Mouse (Mus musculus) forebrain, embryonic 16.5 days (tissue): ENCODE results near the gene E330021D16Rik. TPM values are rescaled to one million over a fixed set of nuclear protein-coding genes. Genes with fewer than 3 reads are reported as not detected.

ENCODE experiments used
- ATAC-seq: fragments of 200-750 bp; cut with Nextera tagmentation; 2 replicates; pipeline ENCODE4 v1.8.0; 2017; ENCODE audit warnings: mild to moderate bottlenecking, moderate library complexity
- H3K27ac ChIP-seq: fragments of 300-500 bp; sonication (generic); 2 replicates; pipeline ENCODE4 v1.5.1; 2014; ENCODE audit warnings: low read length, control low read depth
- H3K27me3 ChIP-seq: fragments of 300-500 bp; sonication (generic); replicated peaks from 2 replicates; pipeline ENCODE4 v1.6.1; 2014; ENCODE audit warnings: low read length; ENCODE audit not compliant: control insufficient read depth, insufficient read depth
- H3K36me3 ChIP-seq: fragments of 300-500 bp; sonication (generic); 2 replicates; pipeline ENCODE4 v1.6.1; 2014; ENCODE audit not compliant: control insufficient read depth, insufficient read depth
- H3K4me1 ChIP-seq: fragments of 300-500 bp; sonication (generic); replicated peaks from 2 replicates; pipeline ENCODE4 v1.6.1; 2014; ENCODE audit warnings: low read length; ENCODE audit not compliant: control insufficient read depth, insufficient read depth
- H3K4me2 ChIP-seq: fragments of 300-500 bp; sonication (generic); 2 replicates; pipeline ENCODE4 v1.6.1; 2014; ENCODE audit warnings: mild to moderate bottlenecking, low read length, control low read depth
- H3K4me3 ChIP-seq: fragments of 300-500 bp; sonication (generic); replicated peaks from 2 replicates; pipeline ENCODE4 v1.5.1; 2014; ENCODE audit warnings: mild to moderate bottlenecking, low read length, control low read depth
- H3K9ac ChIP-seq: fragments of 300-500 bp; sonication (generic); replicated peaks from 2 replicates; pipeline ENCODE4 v1.6.1; 2014; ENCODE audit warnings: low read depth, low read length, control low read depth
- H3K9me3 ChIP-seq: fragments of 300-500 bp; sonication (generic); 2 replicates; pipeline ENCODE4 v1.6.1; 2016; ENCODE audit warnings: low read length; ENCODE audit not compliant: control insufficient read depth
- WGBS: fragments of 180-500 bp; shearing (Covaris S2); extraction: QIAGEN DNeasy Blood & Tissue Kit; methylation state at CpG from one replicate; pipeline ENCODE4 v1.1.7; 2014; 5-methylcytosine and 5-hydroxymethylcytosine counted together
- polyA plus RNA-seq: library from polyadenylated mRNA; unstranded; fragments of >200 nt; fragmentation: Nextera tagmentation; extraction: Ambion mirVana; gene quantifications from 2 replicates; pipeline ENCODE4 v1.2.1, GENCODE M21; 2015

E330021D16Rik gene
- polyA plus RNA-seq, 1 experiment from 2014 or later, result not detected

DNA sequence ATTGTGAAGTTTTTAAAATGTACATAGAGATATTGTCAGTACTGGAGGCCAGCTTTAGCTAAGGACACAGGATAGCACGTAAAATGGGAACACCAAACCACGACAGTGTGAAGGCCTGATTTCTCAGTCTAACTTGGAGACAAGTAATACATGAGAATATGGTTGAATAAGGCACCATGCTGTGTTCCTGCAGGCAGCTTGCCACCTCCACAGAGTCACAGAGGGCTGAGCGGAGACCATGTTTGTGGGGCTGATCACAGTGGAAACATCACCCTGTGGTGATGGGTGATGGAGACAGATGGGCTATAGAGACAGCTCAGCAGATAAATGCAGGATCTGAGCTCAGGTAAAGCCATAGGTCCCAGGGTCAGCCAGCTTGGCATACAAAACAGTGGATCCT is 8.8 kb upstream of the E330021D16Rik start:
- no peaks in the 10 kb centered on the region for H3K9me3 ChIP-seq
- WGBS, result 86% methylated on average over 3 of the region's 3 CpGs
- ATAC-seq, result no peak

DNA sequence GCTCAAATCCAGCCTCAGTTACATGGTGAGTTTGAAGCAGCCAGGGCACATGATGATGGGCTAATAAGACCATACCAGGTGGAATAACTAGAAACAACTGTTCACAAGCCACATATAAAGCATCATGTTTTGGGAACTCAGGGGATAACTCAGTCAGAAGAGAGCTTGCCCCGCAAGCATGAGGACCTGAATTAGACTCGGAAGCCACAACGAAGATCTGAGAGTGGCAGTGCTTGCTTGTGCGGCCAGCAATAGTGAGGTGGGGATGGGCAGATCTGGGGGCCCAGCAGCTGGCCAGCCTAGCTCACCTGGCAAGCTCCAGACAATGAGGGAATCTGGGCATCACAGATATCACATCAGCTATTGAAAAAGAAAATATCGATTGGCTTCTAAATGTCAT is 7.8 kb upstream of the E330021D16Rik start:
- Histone ChIP-seq H3K4me2 (no peak overlapping the region), H3K9ac (no peak overlapping the region), H3K9me3 (no peaks in the 10 kb centered on the region), H3K27me3 (no peaks in the 10 kb centered on the region), H3K4me3 (no peak overlapping the region), H3K36me3 (no peaks in the 10 kb centered on the region), H3K27ac (no peak overlapping the region), H3K4me1 (no peaks in the 10 kb centered on the region)
- 95% methylated on average over 5 of the region's 5 CpGs for WGBS
- ATAC-seq, result no peak

More for the DNA sequence above, 8.8 kb upstream of the E330021D16Rik start:
- H3K9ac ChIP-seq, result no peak overlapping the region
- H3K36me3 ChIP-seq, result no peaks in the 10 kb centered on the region
- H3K27ac ChIP-seq, result no peak overlapping the region
- no peak overlapping the region for H3K4me2 ChIP-seq
- no peaks in the 10 kb centered on the region for H3K27me3 ChIP-seq
- H3K4me3 ChIP-seq, result no peak overlapping the region
- H3K4me1 ChIP-seq, result no peaks in the 10 kb centered on the region

DNA sequence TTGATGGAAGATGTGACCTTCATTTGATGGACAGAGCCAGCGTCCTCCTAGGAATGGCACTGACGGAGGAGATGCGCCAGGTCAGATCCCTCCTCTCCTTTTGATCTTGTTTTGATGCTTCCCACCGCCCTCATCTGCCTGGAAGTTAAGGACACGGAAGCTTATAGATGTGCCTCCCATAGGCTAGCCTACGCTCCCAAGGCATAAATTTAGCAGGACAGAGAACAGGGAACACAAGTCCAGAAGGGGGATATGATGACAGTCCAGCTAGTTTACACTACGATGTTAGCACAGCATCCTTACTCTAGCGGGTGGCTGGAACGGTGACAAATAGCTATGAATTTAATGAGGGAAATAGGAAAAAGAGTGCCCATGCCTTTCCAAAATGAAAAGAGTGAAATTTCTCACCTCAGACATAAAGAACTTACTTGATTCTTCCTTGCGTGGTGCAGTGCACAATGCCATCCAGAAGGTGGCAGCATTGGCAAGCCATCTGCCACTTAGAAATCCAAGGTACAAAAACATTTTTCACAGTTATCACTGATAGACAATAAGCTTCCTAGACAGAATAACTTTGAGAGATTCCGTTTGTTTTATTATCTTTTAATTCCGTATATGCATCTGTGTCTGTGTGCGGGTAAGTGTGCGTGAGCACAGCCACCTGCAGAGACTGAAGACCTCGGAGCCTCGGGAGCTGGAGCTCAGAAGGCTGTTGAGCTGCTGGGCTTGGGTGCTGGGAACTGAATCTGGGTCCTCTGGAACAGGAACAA is 6.9 kb upstream of the E330021D16Rik start:
- Histone ChIP-seq H3K27ac (no peak overlapping the region), H3K4me2 (no peak overlapping the region), H3K9me3 (no peaks in the 10 kb centered on the region), H3K4me3 (no peak overlapping the region), H3K36me3 (no peaks in the 10 kb centered on the region), H3K4me1 (no peaks in the 10 kb centered on the region), H3K27me3 (no peaks in the 10 kb centered on the region), H3K9ac (no peak overlapping the region)
- WGBS, result 58% methylated on average over 16 of the region's 16 CpGs
- ATAC-seq, result peak; percentile 49

DNA sequence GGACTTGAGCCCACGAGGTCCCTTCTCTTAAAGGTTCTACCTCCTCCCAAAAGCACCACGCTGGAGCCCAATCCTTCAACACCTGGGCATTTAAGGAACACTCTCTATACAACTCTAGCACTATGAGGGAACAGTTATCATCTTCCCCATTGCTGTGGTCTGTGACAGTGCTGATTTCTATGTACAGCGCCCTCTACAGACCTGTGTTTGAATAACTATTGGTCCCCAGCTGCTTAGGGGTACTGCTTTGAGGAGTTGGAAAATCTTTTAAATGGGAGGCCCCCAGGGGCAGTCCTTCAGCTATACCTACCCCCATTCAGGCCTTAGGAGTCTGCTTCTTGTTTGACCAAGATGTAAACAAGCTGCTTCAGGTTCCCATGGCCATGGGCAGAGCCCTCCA is 5.7 kb upstream of the E330021D16Rik start:
- Histone ChIP-seq H3K27ac (no peak overlapping the region), H3K4me2 (no peak overlapping the region), H3K27me3 (no peaks in the 10 kb centered on the region), H3K36me3 (no peaks in the 10 kb centered on the region), H3K4me3 (no peak overlapping the region), H3K4me1 (no peaks in the 10 kb centered on the region), H3K9ac (no peak overlapping the region), H3K9me3 (no peaks in the 10 kb centered on the region)
- WGBS, result 62% methylated on average over 3 of the region's 3 CpGs
- no peak for ATAC-seq

DNA sequence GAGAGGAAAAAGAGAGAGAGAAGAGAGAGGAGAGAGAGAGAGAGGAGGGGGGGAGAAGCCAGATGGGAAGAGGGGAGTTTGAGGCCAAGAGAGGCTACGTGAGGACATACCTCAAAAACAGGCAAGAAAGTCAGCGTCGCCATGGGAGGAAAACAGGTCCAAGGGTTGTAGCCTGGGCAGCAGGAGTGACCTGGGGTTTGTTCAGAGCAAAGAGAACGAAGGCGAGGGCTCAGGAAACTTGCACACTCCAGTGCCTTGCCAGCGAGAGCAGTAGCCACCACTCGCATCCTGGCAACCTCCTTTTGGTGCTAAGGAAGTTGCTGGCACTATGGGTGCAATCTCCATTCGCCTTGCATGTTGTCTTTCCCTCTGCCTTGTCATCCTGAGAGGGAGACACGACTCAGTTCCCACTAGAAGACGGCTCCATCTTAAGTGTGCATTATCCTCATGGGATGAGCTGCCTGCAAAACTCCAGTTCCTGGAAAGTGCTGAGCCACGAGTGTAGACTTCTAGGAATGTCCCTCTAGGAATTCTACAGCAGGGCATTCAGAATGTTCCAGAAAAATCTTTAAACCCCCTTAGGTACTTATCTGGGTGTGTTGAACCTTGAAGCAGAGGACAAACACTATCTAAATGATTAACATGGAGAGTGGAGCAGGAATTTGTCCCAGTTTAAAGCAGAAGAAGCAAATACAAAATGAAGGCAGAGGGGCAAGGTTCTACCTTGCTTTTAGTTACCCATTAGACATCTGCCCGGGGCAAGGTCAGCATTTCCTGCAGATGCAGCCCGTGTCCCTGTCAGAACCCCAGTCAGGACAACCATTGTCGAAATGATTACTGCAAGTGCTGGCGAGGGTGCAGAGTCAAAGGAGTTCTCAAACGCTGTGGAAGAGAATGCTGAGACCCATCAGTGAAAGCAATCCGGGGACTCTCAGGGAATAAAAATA is 3.8 kb upstream of the E330021D16Rik start:
- H3K4me3 ChIP-seq, result no peak overlapping the region
- 79% methylated on average over 17 of the region's 17 CpGs for WGBS
- ATAC-seq, result no peak
- no peak overlapping the region for H3K4me2 ChIP-seq
- no peaks in the 10 kb centered on the region for H3K27me3 ChIP-seq
- no peak overlapping the region for H3K27ac ChIP-seq
- H3K4me1 ChIP-seq, result no peaks in the 10 kb centered on the region
- H3K9me3 ChIP-seq, result no peaks in the 10 kb centered on the region
- H3K9ac ChIP-seq, result no peak overlapping the region
- no peaks in the 10 kb centered on the region for H3K36me3 ChIP-seq

DNA sequence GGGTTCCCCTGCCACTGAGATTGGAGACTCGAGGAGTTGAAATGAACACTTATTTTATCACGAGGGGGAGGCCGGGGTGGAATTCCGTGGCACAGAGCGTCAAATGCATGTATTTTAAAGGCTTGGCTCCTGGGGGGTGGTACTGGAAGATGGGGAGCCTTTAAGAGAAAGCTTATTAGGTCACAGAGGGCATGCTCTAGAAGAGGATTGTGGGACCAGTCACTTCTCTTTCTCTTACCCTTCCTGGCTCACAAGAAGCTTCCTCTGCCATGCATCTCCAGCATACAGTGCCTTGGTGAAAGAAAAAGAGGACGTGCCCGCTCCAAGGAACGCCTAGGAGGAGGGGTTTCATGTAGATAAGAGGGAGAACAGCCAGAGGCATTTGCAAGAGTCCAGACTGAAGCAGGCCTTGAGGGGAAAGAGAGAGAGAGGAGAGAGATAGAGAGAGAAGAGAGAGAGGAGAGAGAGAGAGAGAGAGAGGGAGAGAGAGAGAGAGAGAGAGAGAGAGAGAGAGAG is 3.0 kb upstream of the E330021D16Rik start:
- ATAC-seq, result no peak
- Histone ChIP-seq H3K9me3 (no peaks in the 10 kb centered on the region), H3K4me3 (no peak overlapping the region)

DNA sequence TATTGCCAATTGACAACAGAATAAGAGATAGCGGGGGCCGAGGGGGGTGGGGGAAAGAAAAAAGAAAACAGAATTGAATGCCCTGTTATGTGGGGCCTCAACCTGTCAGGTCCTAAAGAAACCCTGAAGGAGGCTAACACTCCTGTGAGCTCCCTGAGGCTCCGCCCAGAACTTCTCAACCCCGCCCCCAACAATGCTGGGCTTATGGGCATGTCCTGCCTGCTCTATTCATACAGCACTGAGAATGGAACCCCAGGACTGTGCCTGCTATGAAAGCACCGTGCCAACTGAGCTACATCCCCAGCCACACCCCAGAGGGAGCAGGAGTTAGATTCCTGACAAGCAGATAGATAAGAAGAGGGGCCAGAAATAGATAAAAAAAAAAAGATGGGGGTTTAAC is 2.5 kb upstream of the E330021D16Rik start:
- H3K4me2 ChIP-seq, result no peak overlapping the region
- no peaks in the 10 kb centered on the region for H3K9me3 ChIP-seq
- no peak overlapping the region for H3K4me3 ChIP-seq
- no peak; the same call in 1 of the 2 replicates for ATAC-seq
- H3K27ac ChIP-seq, result no peak overlapping the region
- H3K9ac ChIP-seq, result no peak overlapping the region
- no peaks in the 10 kb centered on the region for H3K27me3 ChIP-seq
- WGBS, result 63% methylated on average over 5 of the region's 5 CpGs
- no peaks in the 10 kb centered on the region for H3K36me3 ChIP-seq
- H3K4me1 ChIP-seq, result no peaks in the 10 kb centered on the region

More for the DNA sequence above, 3.0 kb upstream of the E330021D16Rik start:
- Histone ChIP-seq H3K36me3 (no peaks in the 10 kb centered on the region), H3K27ac (no peak overlapping the region), H3K27me3 (no peaks in the 10 kb centered on the region), H3K4me1 (no peaks in the 10 kb centered on the region), H3K4me2 (no peak overlapping the region), H3K9ac (no peak overlapping the region)
- 62% methylated on average over 8 of the region's 8 CpGs for WGBS

DNA sequence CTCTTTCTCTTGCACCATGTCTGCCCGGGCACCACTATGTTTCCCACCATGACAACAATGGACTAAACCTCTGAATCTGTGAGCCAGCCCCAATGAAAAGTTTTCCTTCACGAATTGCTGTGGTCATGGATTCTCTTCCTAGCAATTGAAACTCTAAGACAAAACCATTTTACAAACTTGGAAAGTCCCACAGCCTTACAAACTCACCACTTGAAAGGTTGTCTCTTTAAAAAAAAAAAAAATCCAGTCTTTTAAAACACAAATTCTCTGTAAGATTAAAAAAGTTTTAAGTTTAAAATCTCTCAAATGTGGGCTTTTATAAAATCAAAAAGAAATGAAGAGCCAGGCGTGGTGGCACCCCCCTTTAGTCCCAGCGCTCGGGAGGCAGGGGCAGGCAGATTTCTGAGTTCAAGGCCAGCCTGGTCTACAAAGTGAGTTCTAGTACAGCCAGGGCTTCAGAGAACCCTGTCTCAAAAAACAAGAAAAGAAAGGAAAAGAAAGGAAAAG is 1.5 kb downstream of the E330021D16Rik start:
- H3K4me1 ChIP-seq, result no peaks in the 10 kb centered on the region
- no peak for ATAC-seq
- H3K9ac ChIP-seq, result no peak overlapping the region
- no peak overlapping the region for H3K4me2 ChIP-seq
- WGBS, result 86% methylated on average over 5 of the region's 5 CpGs
- no peak overlapping the region for H3K4me3 ChIP-seq
- H3K27me3 ChIP-seq, result no peaks in the 10 kb centered on the region
- no peaks in the 10 kb centered on the region for H3K36me3 ChIP-seq
- H3K9me3 ChIP-seq, result no peaks in the 10 kb centered on the region
- no peak overlapping the region for H3K27ac ChIP-seq

DNA sequence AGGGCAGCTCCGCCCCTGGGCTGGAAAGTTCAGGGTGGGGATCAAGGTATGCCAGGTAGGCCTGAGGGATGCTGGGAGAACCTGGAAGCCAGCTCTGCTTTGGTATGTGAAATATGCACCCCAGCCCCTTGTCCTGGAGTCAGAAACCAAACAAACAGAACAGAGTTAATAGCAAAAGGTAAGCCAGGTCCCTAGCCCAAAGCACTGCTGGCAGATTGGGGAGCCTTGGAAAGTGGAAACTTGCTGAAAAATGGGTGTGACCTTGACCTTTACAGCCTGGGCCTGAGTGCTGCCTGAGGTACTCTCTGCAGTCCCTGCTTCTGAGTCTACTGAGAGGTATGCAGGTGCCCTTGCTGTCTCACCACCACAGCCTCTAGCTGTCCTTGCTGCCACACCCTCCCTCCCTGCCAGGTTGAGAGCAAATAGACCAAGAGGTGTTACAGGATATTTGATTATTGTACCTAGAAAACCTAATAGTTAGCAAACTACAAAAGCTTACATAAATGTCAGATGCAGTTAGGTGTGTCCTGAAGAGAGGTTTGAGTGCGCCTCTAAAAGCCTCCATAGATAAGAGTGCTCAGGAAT is 7.7 kb downstream of the E330021D16Rik start:
- 91% methylated on average over 2 of the region's 2 CpGs for WGBS
- Histone ChIP-seq H3K9me3 (no peaks in the 10 kb centered on the region), H3K36me3 (no peaks in the 10 kb centered on the region), H3K4me1 (no peaks in the 10 kb centered on the region), H3K27me3 (no peaks in the 10 kb centered on the region), H3K4me2 (no peak overlapping the region), H3K27ac (no peak overlapping the region), H3K4me3 (no peak overlapping the region), H3K9ac (no peak overlapping the region)
- ATAC-seq, result no peak
